Mouse (Mus musculus) kidney, adult 2 months (tissue): ENCODE results near the gene Cd164l2. TPM values are rescaled to one million over a fixed set of nuclear protein-coding genes. Genes with fewer than 3 reads are reported as not detected.

Source experiments
- DNase-seq: peaks from one replicate; pipeline ENCODE4 v3.0.0; 2021
- H3K27ac ChIP-seq: fragments of 200-500 bp; 2 replicates; pipeline ENCODE4 v1.5.1; 2012; ENCODE audit warnings: low read depth, low read length, control low read depth, inconsistent platforms; ENCODE audit not compliant: insufficient read depth
- H3K27me3 ChIP-seq: fragments of 200-500 bp; replicated peaks from 2 replicates; pipeline ENCODE4 v1.6.1; 2012; ENCODE audit warnings: mild to moderate bottlenecking, moderate library complexity, low read length, inconsistent platforms; ENCODE audit not compliant: control insufficient read depth, insufficient read depth
- H3K36me3 ChIP-seq: fragments of 200-500 bp; 2 replicates; pipeline ENCODE4 v1.6.1; 2012; ENCODE audit warnings: mild to moderate bottlenecking, moderate library complexity, low read length, inconsistent platforms; ENCODE audit not compliant: control insufficient read depth, insufficient read depth
- H3K4me1 ChIP-seq: fragments of 200-500 bp; 2 replicates; pipeline ENCODE4 v1.6.1; 2011; ENCODE audit warnings: low read length; ENCODE audit not compliant: control insufficient read depth, insufficient read depth
- H3K4me3 ChIP-seq: fragments of 200-500 bp; 2 replicates; pipeline ENCODE4 v1.5.1; 2011; ENCODE audit warnings: mild to moderate bottlenecking, low read depth, low read length, control low read depth; ENCODE audit not compliant: insufficient read depth
- CTCF ChIP-seq: fragments of 200-500 bp; conservative IDR thresholded peaks from 2 replicates; pipeline ENCODE4 v1.5.1; 2011; ENCODE audit warnings: low read depth, mild to moderate bottlenecking, control low read depth, low read length, moderate library complexity, mixed read lengths; ENCODE audit not compliant: insufficient read depth, insufficient read length
- POLR2A ChIP-seq: fragments of 200-500 bp; IDR thresholded peaks from one replicate; pipeline ENCODE4 v1.6.1; 2011; ENCODE audit warnings: low read depth, low read length, control low read depth
- WGBS: fragments of 180-500 bp; shearing (Covaris S2); methylation state at CpG from one replicate; pipeline ENCODE4 v1.1.7; 2018; 5-methylcytosine and 5-hydroxymethylcytosine counted together
- polyA plus RNA-seq: library from polyadenylated mRNA; depleted of rRNA; stranded (reverse); fragments of >200 nt; gene quantifications from 2 replicates; pipeline ENCODE4 v1.2.3, GENCODE M21; 2012

The Cd164l2 gene
- polyA plus RNA-seq, 1 experiment = 15.3 TPM

- Histone ChIP-seq H3K27ac (no peak overlapping the region), H3K4me3 (no peak overlapping the region), H3K27me3 (no peaks in the 10 kb centered on the region), H3K4me1 (0 out of 2 replicates have a peak, but pooled peaks cover 2% of the 10 kb centered on the region), H3K36me3 (no peaks in the 10 kb centered on the region)
- TF ChIP-seq CTCF = no peak
- TF ChIP-seq POLR2A = no peak
- DNase-seq = no peak
- 91% methylated on average over 8 of the region's 8 CpGs for WGBS
Observed at GRCm38 (mm10) chr4:133221701-133222100, 9.8 kb downstream of the Cd164l2 start.

GRCm38 (mm10) chr4:133223875-133224274 is 11.9 kb downstream of the Cd164l2 start:
- DNase-seq = no peak
- no peak overlapping the region for H3K27ac ChIP-seq
- H3K4me1 ChIP-seq = no peaks in the 10 kb centered on the region
- no peak overlapping the region for H3K4me3 ChIP-seq
- WGBS = 84% methylated on average over 5 of the region's 5 CpGs
- TF ChIP-seq POLR2A (no peak), CTCF (no peak)
- H3K36me3 ChIP-seq = no peaks in the 10 kb centered on the region
- no peaks in the 10 kb centered on the region for H3K27me3 ChIP-seq

DNA sequence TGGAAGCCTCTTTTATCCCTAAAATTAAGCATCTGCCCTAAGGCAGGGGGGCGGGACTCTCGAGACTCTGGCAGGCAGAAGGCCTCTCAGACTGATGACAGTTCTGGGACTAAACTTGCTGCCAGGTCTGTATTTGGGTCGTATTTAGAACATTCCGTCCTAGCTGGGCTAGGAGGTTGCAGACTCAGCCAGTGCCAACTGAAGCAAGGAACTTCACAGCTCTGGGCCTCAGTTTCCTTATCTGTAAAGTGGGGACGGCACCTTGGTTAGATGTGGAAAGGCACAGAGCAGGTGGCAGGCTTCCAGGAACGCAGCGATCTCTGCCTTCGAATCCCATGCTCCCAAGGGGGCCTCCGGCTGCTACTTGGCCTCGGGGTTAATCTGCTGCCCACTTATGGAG is 14.1 kb downstream of the Cd164l2 start:
- TF ChIP-seq CTCF (no peak), POLR2A (no peak)
- Histone ChIP-seq H3K27me3 (no peaks in the 10 kb centered on the region), H3K4me3 (no peak overlapping the region), H3K27ac (no peak overlapping the region), H3K36me3 (no peaks in the 10 kb centered on the region), H3K4me1 (no peaks in the 10 kb centered on the region)
- DNase-seq = no peak
- WGBS = 59% methylated on average over 10 of the region's 10 CpGs

- Histone ChIP-seq H3K4me1 (no peaks in the 10 kb centered on the region), H3K27ac (no peak overlapping the region), H3K4me3 (no peak overlapping the region), H3K27me3 (no peaks in the 10 kb centered on the region), H3K36me3 (no peaks in the 10 kb centered on the region)
- DNase-seq = no peak
- TF ChIP-seq CTCF (no peak), POLR2A (no peak)
- 42% methylated on average over 8 of the region's 8 CpGs for WGBS
Observed at GRCm38 (mm10) chr4:133227636-133228035, 15.7 kb downstream of the Cd164l2 start.

DNA sequence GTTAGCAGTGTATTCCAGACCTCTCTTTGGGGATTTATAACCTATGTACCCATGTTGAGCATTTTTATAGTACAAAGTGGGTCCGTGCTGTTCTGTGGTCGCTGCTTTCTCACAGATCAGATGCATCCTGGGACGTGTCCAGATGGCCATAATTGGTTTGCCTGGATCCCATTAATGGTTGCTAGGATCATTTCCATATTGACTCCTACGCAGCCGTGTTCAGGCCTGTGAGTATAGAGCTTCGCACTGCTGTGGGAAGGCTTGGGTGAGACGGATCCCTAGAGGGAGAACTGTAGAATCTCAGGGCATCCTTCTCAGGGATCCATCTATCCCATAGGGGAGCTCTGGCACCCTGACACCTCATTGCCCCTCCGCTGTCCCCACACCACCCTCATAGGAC is 17.7 kb downstream of the Cd164l2 start:
- Histone ChIP-seq H3K4me1 (no peaks in the 10 kb centered on the region), H3K4me3 (no peak overlapping the region), H3K27ac (no peak overlapping the region), H3K27me3 (no peaks in the 10 kb centered on the region), H3K36me3 (no peaks in the 10 kb centered on the region)
- no peak for DNase-seq
- WGBS = 79% methylated on average over 8 of the region's 8 CpGs
- TF ChIP-seq CTCF (no peak), POLR2A (no peak)

DNA sequence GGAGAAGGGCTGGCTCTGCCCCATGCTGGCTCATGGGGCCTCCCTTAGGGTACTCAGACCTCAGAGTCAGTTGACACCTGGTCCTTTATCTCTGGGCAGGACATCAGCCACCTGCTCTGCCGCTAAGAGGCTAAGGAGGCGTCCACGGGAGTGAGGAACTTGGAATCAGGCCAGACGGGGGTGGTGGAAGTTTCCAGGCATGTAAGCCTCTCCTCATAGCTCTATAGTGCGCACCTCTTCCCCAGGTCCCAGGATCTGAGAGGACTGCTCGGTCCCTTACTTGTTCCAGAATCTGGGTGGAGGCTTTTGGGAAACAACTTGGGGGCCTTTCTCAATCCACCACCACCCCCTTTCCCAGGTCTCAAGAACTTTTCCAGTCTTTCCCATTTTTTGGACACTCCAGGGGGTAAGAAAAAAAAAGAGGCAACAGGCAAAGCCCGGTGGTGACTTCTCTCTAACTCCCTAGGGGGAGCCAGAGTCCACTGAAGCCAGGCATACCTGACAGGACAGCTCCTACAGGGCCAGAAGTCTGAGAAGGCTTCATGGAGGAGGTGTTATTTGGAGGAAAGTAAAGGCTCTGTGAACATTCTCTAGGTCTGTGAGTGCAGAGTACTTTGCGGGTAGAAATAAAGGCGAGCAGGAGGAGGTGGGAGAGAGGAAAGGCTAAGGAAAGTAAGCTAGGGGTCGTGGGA is 21.5 kb downstream of the Cd164l2 start:
- Histone ChIP-seq H3K4me3 (no peak overlapping the region), H3K27ac (no peak overlapping the region), H3K27me3 (no peaks in the 10 kb centered on the region), H3K36me3 (no peaks in the 10 kb centered on the region), H3K4me1 (no peaks in the 10 kb centered on the region)
- peak; percentile 78 for DNase-seq
- 42% methylated on average over 10 of the region's 10 CpGs for WGBS
- peak; percentile 83 for TF ChIP-seq CTCF
- no peak for TF ChIP-seq POLR2A

GRCm38 (mm10) chr4:133234771-133235170 is 22.8 kb downstream of the Cd164l2 start:
- no peaks in the 10 kb centered on the region for H3K27me3 ChIP-seq
- no peak overlapping the region for H3K4me3 ChIP-seq
- no peak for TF ChIP-seq CTCF
- TF ChIP-seq POLR2A = no peak
- no peaks in the 10 kb centered on the region for H3K36me3 ChIP-seq
- H3K27ac ChIP-seq = no peak overlapping the region
- 68% methylated on average over 5 of the region's 5 CpGs for WGBS
- DNase-seq = no peak
- H3K4me1 ChIP-seq = no peaks in the 10 kb centered on the region
